Mouse (Mus musculus) midbrain, embryonic 16.5 days (tissue): ENCODE results near the gene Hs3st5. TPM values are rescaled to one million over a fixed set of nuclear protein-coding genes. Genes with fewer than 3 reads are reported as not detected.
A peak's percentile ranks its signal among the peaks of the same experiment; 100 is the strongest.

Experiments used
- ATAC-seq: fragments of 200-750 bp; cut with Nextera tagmentation; 2 replicates; pipeline ENCODE4 v1.8.0; 2017; ENCODE audit warnings: moderate TSS enrichment
- H3K27ac ChIP-seq: fragments of 300-500 bp; sonication (generic); 2 replicates; pipeline ENCODE4 v1.5.1; 2014; ENCODE audit warnings: mild to moderate bottlenecking, low read length, mixed read lengths
- H3K27me3 ChIP-seq: fragments of 300-500 bp; sonication (generic); 2 replicates; pipeline ENCODE4 v1.6.1; 2014; ENCODE audit warnings: low read depth, low read length, mixed read lengths; ENCODE audit not compliant: control insufficient read depth, insufficient read depth
- H3K36me3 ChIP-seq: fragments of 300-500 bp; sonication (generic); 2 replicates; pipeline ENCODE4 v1.6.1; 2014; ENCODE audit warnings: mild to moderate bottlenecking, low read length, moderate library complexity, mixed read lengths; ENCODE audit not compliant: control insufficient read depth, insufficient read depth
- H3K4me1 ChIP-seq: fragments of 300-500 bp; sonication (generic); 2 replicates; pipeline ENCODE4 v1.6.1; 2014; ENCODE audit warnings: mild to moderate bottlenecking, low read length, mixed read lengths; ENCODE audit not compliant: control insufficient read depth, insufficient read depth
- H3K4me2 ChIP-seq: fragments of 300-500 bp; sonication (generic); 2 replicates; pipeline ENCODE4 v1.6.1; 2014; ENCODE audit warnings: mild to moderate bottlenecking, low read length, mixed read lengths
- H3K4me3 ChIP-seq: fragments of 300-500 bp; sonication (generic); 2 replicates; pipeline ENCODE4 v1.5.1; 2014; ENCODE audit warnings: low read depth, mild to moderate bottlenecking, low read length, moderate library complexity, mixed read lengths
- H3K9ac ChIP-seq: fragments of 300-500 bp; sonication (generic); 2 replicates; pipeline ENCODE4 v1.6.1; 2014; ENCODE audit warnings: low read depth, low read length, mixed read lengths
- H3K9me3 ChIP-seq: fragments of 300-500 bp; sonication (generic); replicated peaks from 2 replicates; pipeline ENCODE4 v1.6.1; 2014; ENCODE audit warnings: mild to moderate bottlenecking, low read length, mixed read lengths; ENCODE audit not compliant: control insufficient read depth, poor library complexity, severe bottlenecking
- WGBS: fragments of 180-500 bp; shearing (Covaris S2); extraction: QIAGEN DNeasy Blood & Tissue Kit; methylation state at CpG from one replicate; pipeline ENCODE4 v1.1.7; 2014; 5-methylcytosine and 5-hydroxymethylcytosine counted together
- polyA plus RNA-seq: library from polyadenylated mRNA; unstranded; fragments of >200 nt; fragmentation: Nextera tagmentation; extraction: Ambion mirVana; gene quantifications from 2 replicates; pipeline ENCODE4 v1.2.1, GENCODE M21; 2015

Hs3st5 gene
- polyA plus RNA-seq, 1 experiment from 2014 or later = 22.9 TPM

DNA sequence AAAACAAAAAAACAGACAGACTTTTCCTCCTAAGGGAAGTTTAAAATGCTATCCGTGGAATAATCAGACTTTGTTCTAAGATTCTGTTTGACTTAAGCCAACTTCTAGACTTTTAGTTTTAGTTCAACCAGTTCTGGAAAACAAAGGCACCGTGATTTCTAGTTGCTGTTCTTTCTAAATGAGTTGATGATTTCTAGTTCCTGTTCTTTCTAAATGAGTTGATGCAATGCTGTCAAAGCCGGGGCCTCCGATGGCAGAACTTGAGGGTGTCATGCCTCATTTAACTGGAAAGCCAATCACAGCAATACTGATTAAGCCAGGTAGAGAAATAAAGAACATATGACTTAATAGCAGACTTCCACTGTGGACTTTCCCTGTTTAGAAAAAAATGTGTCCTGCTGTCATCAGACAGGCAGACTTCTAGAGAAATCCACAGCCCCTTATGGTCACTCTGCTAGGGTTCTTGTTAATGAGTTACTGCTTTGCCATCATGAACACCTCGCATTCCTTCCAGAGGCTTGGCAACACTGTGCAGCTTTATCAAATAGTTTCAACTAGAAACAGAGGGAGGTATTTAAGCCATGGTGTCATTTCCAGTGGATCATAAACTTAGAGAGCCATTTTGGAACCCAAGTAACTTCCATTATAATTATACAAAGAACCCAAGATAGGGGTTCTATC is 329.4 kb downstream of the Hs3st5 start:
- 86% methylated on average over 5 of the region's 5 CpGs for WGBS
- Histone ChIP-seq H3K4me1 (no peaks in the 10 kb centered on the region), H3K36me3 (no peaks in the 10 kb centered on the region), H3K27ac (no peak overlapping the region), H3K4me3 (no peak overlapping the region), H3K27me3 (no peaks in the 10 kb centered on the region), H3K9ac (no peak overlapping the region), H3K9me3 (no peaks in the 10 kb centered on the region), H3K4me2 (no peak overlapping the region)
- no peak for ATAC-seq

GRCm38 (mm10) chr10:36850231-36850630 is 343.6 kb downstream of the Hs3st5 start:
- H3K27ac ChIP-seq = no peak overlapping the region
- ATAC-seq = no peak
- H3K4me3 ChIP-seq = no peak overlapping the region
- H3K4me1 ChIP-seq = no peaks in the 10 kb centered on the region
- H3K36me3 ChIP-seq = no peaks in the 10 kb centered on the region
- H3K27me3 ChIP-seq = no peaks in the 10 kb centered on the region
- no peak overlapping the region for H3K4me2 ChIP-seq
- no peak overlapping the region for H3K9ac ChIP-seq
- 88% methylated on average over 3 of the region's 3 CpGs for WGBS
- H3K9me3 ChIP-seq = no peaks in the 10 kb centered on the region

GRCm38 (mm10) chr10:36862127-36862895 is 355.7 kb downstream of the Hs3st5 start:
- no peak overlapping the region for H3K4me2 ChIP-seq
- ATAC-seq = peak; percentile 42; the same call in 1 of the 2 replicates
- no peak overlapping the region for H3K9ac ChIP-seq
- H3K27me3 ChIP-seq = no peaks in the 10 kb centered on the region
- WGBS = 95% methylated on average over 2 of the region's 2 CpGs
- no peaks in the 10 kb centered on the region for H3K9me3 ChIP-seq
- no peaks in the 10 kb centered on the region for H3K4me1 ChIP-seq
- H3K36me3 ChIP-seq = no peaks in the 10 kb centered on the region
- no peak overlapping the region for H3K4me3 ChIP-seq
- H3K27ac ChIP-seq = 0 out of 2 replicates have a peak overlapping the region, but pooled peaks have one; percentile 33
